Mouse (Mus musculus) left cerebral cortex, postnatal 10 days (tissue): ENCODE data around the gene Rabl6. TPM values are rescaled to one million over a fixed set of nuclear protein-coding genes. Genes with fewer than 3 reads are reported as not detected.

Experiments
- total RNA-seq, 2 experiments: library from RNA; stranded (reverse); gene quantifications; 2 replicates each; pipeline ENCODE4 v1.2.3; 2021

Gene Rabl6
- total RNA-seq, 2 experiments from 2014 or later: 81.8 to 96.7 TPM

Other genes with a start within 250 kb of the Rabl6 start
- gene Uap1l1, start 242.8 kb downstream of the Rabl6 start, total RNA-seq: 10 to 100 TPM in 1 of 2 experiments, 1 to 10 TPM in 1; 6.3 to 12.1 TPM
- 1 to 10 TPM; 9.6 to 9.9 TPM for gene Sapcd2, start 236.2 kb downstream of the Rabl6 start, total RNA-seq
- 10 to 100 TPM; 12.2 to 15.6 TPM for gene Entpd2, start 212.6 kb downstream of the Rabl6 start, total RNA-seq
- gene Npdc1, start 209.2 kb downstream of the Rabl6 start, total RNA-seq: 100 to 1,000 TPM; 401 to 408 TPM
- gene Fut7, start 185.3 kb downstream of the Rabl6 start, total RNA-seq: under 1 TPM; 0.22 to 0.41 TPM
- gene Abca2, start 179.8 kb downstream of the Rabl6 start, total RNA-seq: 100 to 1,000 TPM; 113 to 121 TPM
- under 1 TPM in 1 of 2 experiments, not detected in 1; 0.87 TPM for gene Clic3, start 151.7 kb downstream of the Rabl6 start, total RNA-seq
- gene Paxx, start 147.4 kb downstream of the Rabl6 start, total RNA-seq: 10 to 100 TPM; 72.0 to 79.5 TPM
- gene Ptgds, start 138.5 kb downstream of the Rabl6 start, total RNA-seq: 1,000 to 10,000 TPM; 1,004 to 1,053 TPM
- not detected for gene Lcn12, start 114.6 kb downstream of the Rabl6 start, total RNA-seq
- gene Fbxw5, start 107.8 kb downstream of the Rabl6 start, total RNA-seq: 100 to 1,000 TPM; 127 TPM
- 1 to 10 TPM; 1.2 to 2.3 TPM for gene C8g, start 106.8 kb downstream of the Rabl6 start, total RNA-seq
- gene Traf2, start 61.6 kb downstream of the Rabl6 start, total RNA-seq: 1 to 10 TPM; 7.8 to 8.6 TPM
- gene Edf1, start 50.7 kb downstream of the Rabl6 start, total RNA-seq: 100 to 1,000 TPM; 181 to 191 TPM
- gene Mamdc4, start 33.7 kb downstream of the Rabl6 start, total RNA-seq: 1 to 10 TPM; 1.7 to 2.2 TPM
- gene Phpt1, start 33.3 kb downstream of the Rabl6 start, total RNA-seq: 100 to 1,000 TPM; 103 to 105 TPM
- gene Ajm1, start 26.8 kb downstream of the Rabl6 start, total RNA-seq: 100 to 1,000 TPM; 104 to 108 TPM
- gene Ccdc183, start 9.2 kb upstream of the Rabl6 start, total RNA-seq: not detected
- 10 to 100 TPM; 20.5 to 24.5 TPM for gene Tmem141, start 13.5 kb upstream of the Rabl6 start, total RNA-seq
- under 1 TPM; 0.69 to 0.99 TPM for gene Fcna, start 19.5 kb upstream of the Rabl6 start, total RNA-seq
- gene Lcn8, start 44.6 kb upstream of the Rabl6 start, total RNA-seq: not detected
- gene Lcn5, start 49.4 kb upstream of the Rabl6 start, total RNA-seq: not detected
- gene Lcn6, start 68.3 kb upstream of the Rabl6 start, total RNA-seq: not detected
- not detected for gene Lcn10, start 74.2 kb upstream of the Rabl6 start, total RNA-seq
- not detected for gene Obp2a, start 91.5 kb upstream of the Rabl6 start, total RNA-seq
- gene Bmyc, start 98.2 kb upstream of the Rabl6 start, total RNA-seq: 10 to 100 TPM; 80.8 to 95.4 TPM
- not detected for gene Obp2b, start 128.5 kb upstream of the Rabl6 start, total RNA-seq
- not detected for gene Lcn3, start 157.0 kb upstream of the Rabl6 start, total RNA-seq
- not detected for gene Lcn11, start 168.5 kb upstream of the Rabl6 start, total RNA-seq
- gene Gm13539, start 173.7 kb upstream of the Rabl6 start, total RNA-seq: not detected
- not detected for gene Glt6d1, start 207.3 kb upstream of the Rabl6 start, total RNA-seq
- gene Lcn9, start 214.6 kb upstream of the Rabl6 start, total RNA-seq: not detected
- gene Sohlh1, start 238.7 kb upstream of the Rabl6 start, total RNA-seq: not detected